Mouse (Mus musculus) midbrain, embryonic 12.5 days (tissue): Measurements from ENCODE around the gene Gm20661. TPM values are rescaled to one million over a fixed set of nuclear protein-coding genes. Genes with fewer than 3 reads are reported as not detected.
"Not testable (repeated sequence)": the region's sequence is repeated elsewhere in the genome, so short reads cannot be mapped to it uniquely, and the experiment has no call there.

Source experiments
- ATAC-seq: fragments of 200-750 bp; cut with Nextera tagmentation; 2 replicates; pipeline ENCODE4 v1.8.0; 2017; ENCODE audit warnings: low read depth, moderate TSS enrichment, moderate library complexity; ENCODE audit not compliant: low FRiP score
- H3K27ac ChIP-seq: fragments of 300-500 bp; sonication (generic); replicated peaks from 2 replicates; pipeline ENCODE4 v1.5.1; 2016; ENCODE audit warnings: mild to moderate bottlenecking
- H3K27me3 ChIP-seq: fragments of 300-500 bp; sonication (generic); 2 replicates; pipeline ENCODE4 v1.6.1; 2016; ENCODE audit warnings: mild to moderate bottlenecking
- H3K36me3 ChIP-seq: fragments of 300-500 bp; sonication (generic); 2 replicates; pipeline ENCODE4 v1.6.1; 2016
- H3K4me1 ChIP-seq: fragments of 300-500 bp; sonication (generic); 2 replicates; pipeline ENCODE4 v1.6.1; 2016
- H3K4me2 ChIP-seq: fragments of 300-500 bp; sonication (generic); replicated peaks from 2 replicates; pipeline ENCODE4 v1.6.1; 2016; ENCODE audit warnings: mild to moderate bottlenecking, moderate library complexity
- H3K4me3 ChIP-seq: fragments of 300-500 bp; sonication (generic); 2 replicates; pipeline ENCODE4 v1.5.1; 2016; ENCODE audit warnings: mild to moderate bottlenecking
- H3K9ac ChIP-seq: fragments of 300-500 bp; sonication (generic); replicated peaks from 2 replicates; pipeline ENCODE4 v1.6.1; 2016; ENCODE audit warnings: mild to moderate bottlenecking, moderate library complexity
- H3K9me3 ChIP-seq: fragments of 300-500 bp; sonication (generic); 2 replicates; pipeline ENCODE4 v1.6.1; 2016; ENCODE audit warnings: mild to moderate bottlenecking
- WGBS: fragments of 180-500 bp; shearing (Covaris S2); methylation state at CpG from one replicate; pipeline ENCODE4 v1.1.7; 2016; 5-methylcytosine and 5-hydroxymethylcytosine counted together
- polyA plus RNA-seq: library from polyadenylated mRNA; unstranded; fragments of >200 nt; fragmentation: Nextera tagmentation; extraction: Ambion mirVana; gene quantifications from 2 replicates; pipeline ENCODE4 v1.2.1, GENCODE M21; 2016

Gm20661 gene
- polyA plus RNA-seq, 1 experiment from 2014 or later = 2.2 TPM

GRCm38 (mm10) chr9:108010385-108010784 is 27.5 kb downstream of the Gm20661 start:
- Histone ChIP-seq H3K9ac (no peak overlapping the region), H3K4me2 (no peak overlapping the region), H3K27ac (no peak overlapping the region), H3K36me3 (peaks cover 8% of the 10 kb centered on the region; the same call in 1 of the 2 replicates), H3K4me3 (no peak overlapping the region), H3K9me3 (no peaks in the 10 kb centered on the region), H3K27me3 (no peaks in the 10 kb centered on the region), H3K4me1 (0 out of 2 replicates have a peak, but pooled peaks cover under 1% of the 10 kb centered on the region)
- ATAC-seq = no peak

- 96% methylated on average over 2 of the region's 2 CpGs for whole genome bisulfite sequencing
- H3K36me3 ChIP-seq = peaks cover 18% of the 10 kb centered on the region; the same call in 1 of the 2 replicates
- H3K4me2 ChIP-seq, H3K9me3 ChIP-seq, H3K27ac ChIP-seq, H3K9ac ChIP-seq, H3K27me3 ChIP-seq, H3K4me1 ChIP-seq, ATAC-seq, H3K4me3 ChIP-seq: not testable (repeated sequence)
These were observed 30.7 kb downstream of the Gm20661 start for GRCm38 (mm10) chr9:108013577-108013976.

- WGBS = 89% methylated on average over 3 of the region's 3 CpGs
These were observed 34.3 kb downstream of the Gm20661 start for GRCm38 (mm10) chr9:108017127-108017526.

GRCm38 (mm10) chr9:108020741-108021140 is 37.9 kb downstream of the Gm20661 start:
- no peak overlapping the region for H3K9ac ChIP-seq
- no peak overlapping the region for H3K4me3 ChIP-seq
- H3K4me2 ChIP-seq = no peak overlapping the region
- no peaks in the 10 kb centered on the region for H3K9me3 ChIP-seq
- peaks cover 27% of the 10 kb centered on the region for H3K36me3 ChIP-seq
- no peaks in the 10 kb centered on the region for H3K27me3 ChIP-seq
- WGBS = 100% methylated on average over 1 of the region's 1 CpGs
- ATAC-seq = no peak
- H3K27ac ChIP-seq = no peak overlapping the region
- H3K4me1 ChIP-seq = no peaks in the 10 kb centered on the region

More at GRCm38 (mm10) chr9:108017127-108017526, 34.3 kb downstream of the Gm20661 start:
- Histone ChIP-seq H3K9ac (no peak overlapping the region), H3K36me3 (peaks cover 18% of the 10 kb centered on the region; the same call in 1 of the 2 replicates), H3K27me3 (no peaks in the 10 kb centered on the region), H3K9me3 (no peaks in the 10 kb centered on the region), H3K4me3 (no peak overlapping the region), H3K27ac (no peak overlapping the region), H3K4me2 (no peak overlapping the region), H3K4me1 (no peaks in the 10 kb centered on the region)
- ATAC-seq = no peak

GRCm38 (mm10) chr9:108023216-108023615 is 40.4 kb downstream of the Gm20661 start:
- no peaks in the 10 kb centered on the region for H3K4me1 ChIP-seq
- no peak overlapping the region for H3K27ac ChIP-seq
- no peak overlapping the region for H3K4me2 ChIP-seq
- ATAC-seq = no peak
- WGBS = 92% methylated on average over 3 of the region's 3 CpGs
- H3K9me3 ChIP-seq = no peaks in the 10 kb centered on the region
- H3K9ac ChIP-seq = no peak overlapping the region
- no peaks in the 10 kb centered on the region for H3K27me3 ChIP-seq
- H3K4me3 ChIP-seq = no peak overlapping the region
- H3K36me3 ChIP-seq = peaks cover 37% of the 10 kb centered on the region

GRCm38 (mm10) chr9:108026584-108026983 is 43.7 kb downstream of the Gm20661 start:
- H3K9me3 ChIP-seq = no peaks in the 10 kb centered on the region
- no peak overlapping the region for H3K9ac ChIP-seq
- WGBS = 90% methylated on average over 3 of the region's 3 CpGs
- H3K27me3 ChIP-seq = no peaks in the 10 kb centered on the region
- H3K36me3 ChIP-seq = peaks cover 49% of the 10 kb centered on the region
- H3K4me3 ChIP-seq = no peak overlapping the region
- H3K4me2 ChIP-seq = no peak overlapping the region
- H3K27ac ChIP-seq = no peak overlapping the region
- H3K4me1 ChIP-seq = no peaks in the 10 kb centered on the region
- no peak for ATAC-seq

- Histone ChIP-seq H3K27ac (no peak overlapping the region), H3K36me3 (peaks cover 61% of the 10 kb centered on the region), H3K4me2 (no peak overlapping the region), H3K4me1 (no peaks in the 10 kb centered on the region), H3K27me3 (no peaks in the 10 kb centered on the region), H3K9ac (no peak overlapping the region), H3K4me3 (no peak overlapping the region), H3K9me3 (no peaks in the 10 kb centered on the region)
- ATAC-seq = no peak
- 98% methylated on average over 3 of the region's 3 CpGs for WGBS
These were observed 45.0 kb downstream of the Gm20661 start for GRCm38 (mm10) chr9:108027867-108028266.

- 91% methylated on average over 5 of the region's 5 CpGs for WGBS
- Histone ChIP-seq H3K9me3 (no peaks in the 10 kb centered on the region), H3K4me2 (no peak overlapping the region), H3K4me3 (no peak overlapping the region), H3K27ac (no peak overlapping the region), H3K4me1 (no peaks in the 10 kb centered on the region), H3K27me3 (no peaks in the 10 kb centered on the region), H3K36me3 (peaks cover 66% of the 10 kb centered on the region), H3K9ac (no peak overlapping the region)
- ATAC-seq = no peak
These were observed 49.3 kb downstream of the Gm20661 start for GRCm38 (mm10) chr9:108032126-108032525.

- peaks cover 68% of the 10 kb centered on the region for H3K36me3 ChIP-seq
- no peak overlapping the region for H3K27ac ChIP-seq
- H3K4me2 ChIP-seq = no peak overlapping the region
- no peaks in the 10 kb centered on the region for H3K27me3 ChIP-seq
- no peaks in the 10 kb centered on the region for H3K4me1 ChIP-seq
- H3K9me3 ChIP-seq = no peaks in the 10 kb centered on the region
- H3K4me3 ChIP-seq = no peak overlapping the region
- no peak for ATAC-seq
- no peak overlapping the region for H3K9ac ChIP-seq
- 98% methylated on average over 2 of the region's 2 CpGs for WGBS
These were observed 52.7 kb downstream of the Gm20661 start for GRCm38 (mm10) chr9:108035331-108036156.

Other genes starting within 250 kb of the Gm20661 start
- 266 and 271 TPM in 2 replicates for gene Rbm5, start 212.1 kb upstream of the Gm20661 start, polyA plus RNA-seq
- 135 and 153 TPM in 2 replicates for gene Rbm6, start 109.8 kb upstream of the Gm20661 start, polyA plus RNA-seq
- 16.5 and 19.2 TPM in 2 replicates for gene Mon1a, start 94.9 kb upstream of the Gm20661 start, polyA plus RNA-seq
- 1.5 and 2.3 TPM in 2 replicates for gene Mst1r, start 76.2 kb upstream of the Gm20661 start, polyA plus RNA-seq
- gene Actl11, start 54.6 kb upstream of the Gm20661 start, polyA plus RNA-seq = not detected in 2 replicates
- gene Camkv, start 47.4 kb upstream of the Gm20661 start, polyA plus RNA-seq = 12.6 and 12.8 TPM in 2 replicates
- gene Traip, start 32.9 kb upstream of the Gm20661 start, polyA plus RNA-seq = 22.7 and 23.3 TPM in 2 replicates
- 5.5 and 8.1 TPM in 2 replicates for gene Uba7, start 7.6 kb upstream of the Gm20661 start, polyA plus RNA-seq
- gene Inka1, start 2.8 kb downstream of the Gm20661 start, polyA plus RNA-seq = 16.1 and 24.6 TPM in 2 replicates
- gene Cdhr4, start 9.4 kb downstream of the Gm20661 start, polyA plus RNA-seq = 2.6 TPM in 2 replicates
- 0.98 TPM in 2 replicates for gene Gm20662, start 13.3 kb downstream of the Gm20661 start, polyA plus RNA-seq
- 94.2 and 100 TPM in 2 replicates for gene Ip6k1, start 19.4 kb downstream of the Gm20661 start, polyA plus RNA-seq
- gene Gmppb, start 66.2 kb downstream of the Gm20661 start, polyA plus RNA-seq = 17.3 and 18.2 TPM in 2 replicates
- gene Amigo3, start 70.1 kb downstream of the Gm20661 start, polyA plus RNA-seq = 3.2 and 4.6 TPM in 2 replicates
- gene Mst1, start 97.4 kb downstream of the Gm20661 start, polyA plus RNA-seq = 0.14 TPM in 1 of 2 replicates, not detected in the other
- gene Rnf123, start 100.3 kb downstream of the Gm20661 start, polyA plus RNA-seq = 41.2 and 43.4 TPM in 2 replicates
- gene Apeh, start 111.5 kb downstream of the Gm20661 start, polyA plus RNA-seq = 63.2 and 70.2 TPM in 2 replicates
- 4.4 and 5.0 TPM in 2 replicates for gene Bsn, start 207.3 kb downstream of the Gm20661 start, polyA plus RNA-seq